Mouse (Mus musculus): Measurements from ENCODE around the gene Tbx3.

DNA sequence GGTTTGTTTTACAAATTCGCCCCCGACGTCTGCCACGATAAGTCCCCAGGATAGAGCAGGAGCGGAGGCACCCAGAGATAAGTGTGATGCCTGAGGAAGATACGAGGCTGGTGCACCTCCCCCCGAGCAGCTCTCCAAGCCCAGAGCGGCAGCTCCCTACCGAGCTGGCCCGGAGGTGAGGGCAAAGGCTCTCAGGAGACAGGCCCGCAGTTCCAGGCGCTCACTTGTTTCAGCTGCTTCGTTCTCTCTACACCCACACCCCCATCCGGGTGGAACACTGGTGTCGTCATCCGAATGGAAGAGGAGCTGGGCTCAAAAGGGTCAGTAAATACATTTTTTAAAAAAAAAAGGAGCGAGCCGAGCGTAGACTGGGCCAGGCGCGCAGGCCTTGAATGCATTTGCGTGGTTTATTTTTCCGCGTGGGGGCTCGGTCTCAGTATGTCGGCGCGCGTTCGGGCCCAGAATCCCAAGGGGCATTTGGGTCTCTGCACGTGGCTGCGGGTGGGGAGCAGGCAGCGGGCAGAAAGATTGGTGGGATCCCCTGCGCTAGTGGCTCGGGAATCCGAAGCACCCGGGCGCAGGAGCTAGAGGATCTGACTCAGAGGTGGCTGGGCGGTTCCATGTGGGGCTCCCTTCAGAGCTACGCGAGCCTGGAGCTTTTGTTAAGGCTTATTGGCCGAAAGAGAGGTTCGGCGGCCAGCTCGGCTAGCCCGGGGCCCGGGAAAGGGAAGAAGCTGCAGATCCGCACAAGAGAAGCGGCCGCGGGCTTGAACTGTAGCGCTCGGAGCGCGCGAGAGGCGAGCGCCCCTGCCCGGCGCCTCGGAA lies 516 bp upstream of the Tbx3 start:
- TF ChIP-seq EP300 (IDR thresholded peaks at IDR 0.05; ENCODE audit: low read depth): no peak
- TF ChIP-seq CTCF (IDR thresholded peaks at IDR 0.05; ENCODE audit: low read depth): no peak

Measured in liver, embryonic 14.5 days (tissue).